Mouse (Mus musculus): Measurements from ENCODE around the gene Ilkap.

Gene Ilkap

GRCm38 (mm10) chr1:91398260-91399062 is at the start of gene Ilkap:
Gene Ilkap, minus strand, starts transcription at chr1:91398815.
- DNase-seq (ENCODE audit: low spot score): peak; percentile 82

GRCm38 (mm10) chr1:91446511-91446910 is 47.9 kb upstream of the Ilkap start:
- no peak for DNase-seq (ENCODE audit: low spot score)

GRCm38 (mm10) chr1:91446060-91446459 is 47.4 kb upstream of the Ilkap start:
- DNase-seq (ENCODE audit: low spot score): peak; percentile 68

GRCm38 (mm10) chr1:91444841-91445830 is 46.5 kb upstream of the Ilkap start:
- no peak for DNase-seq (ENCODE audit: low spot score)

- no peak for DNase-seq (ENCODE audit: low spot score)
These were observed 43.9 kb upstream of the Ilkap start for GRCm38 (mm10) chr1:91442350-91442990.

GRCm38 (mm10) chr1:91441855-91442254 is 43.2 kb upstream of the Ilkap start:
- no peak for DNase-seq (ENCODE audit: low spot score)

- no peak for DNase-seq (ENCODE audit: low spot score)
These were observed 41.2 kb upstream of the Ilkap start for GRCm38 (mm10) chr1:91439776-91440175.

- DNase-seq (ENCODE audit: low spot score): no peak
These were observed 39.0 kb upstream of the Ilkap start for GRCm38 (mm10) chr1:91437573-91437972.

GRCm38 (mm10) chr1:91437083-91437400 is 38.4 kb upstream of the Ilkap start:
- DNase-seq (ENCODE audit: low spot score): no peak

GRCm38 (mm10) chr1:91436380-91437082 is 37.9 kb upstream of the Ilkap start:
- peak; percentile 80 for DNase-seq (ENCODE audit: low spot score)

GRCm38 (mm10) chr1:91435606-91436130 is 37.1 kb upstream of the Ilkap start:
- no peak for DNase-seq (ENCODE audit: low spot score)

- no peak for DNase-seq (ENCODE audit: low spot score)
These were observed 36.3 kb upstream of the Ilkap start for GRCm38 (mm10) chr1:91434905-91435304.

- DNase-seq (ENCODE audit: low spot score): no peak
These were observed 32.1 kb upstream of the Ilkap start for GRCm38 (mm10) chr1:91430761-91431160.

GRCm38 (mm10) chr1:91429212-91429611 is 30.6 kb upstream of the Ilkap start:
- no peak for DNase-seq (ENCODE audit: low spot score)

GRCm38 (mm10) chr1:91428614-91429013 is 30.0 kb upstream of the Ilkap start:
- DNase-seq (ENCODE audit: low spot score): peak; percentile 39

GRCm38 (mm10) chr1:91426397-91426796 is 27.8 kb upstream of the Ilkap start:
- DNase-seq (ENCODE audit: low spot score): no peak

GRCm38 (mm10) chr1:91420601-91421065 is 22.0 kb upstream of the Ilkap start:
- no peak for DNase-seq (ENCODE audit: low spot score)

GRCm38 (mm10) chr1:91419862-91420600 is 21.4 kb upstream of the Ilkap start:
- DNase-seq (ENCODE audit: low spot score): no peak

GRCm38 (mm10) chr1:91417991-91418390 is 19.4 kb upstream of the Ilkap start:
- no peak for DNase-seq (ENCODE audit: low spot score)

- DNase-seq (ENCODE audit: low spot score): no peak
These were observed 16.7 kb upstream of the Ilkap start for GRCm38 (mm10) chr1:91415311-91415710.

- DNase-seq (ENCODE audit: low spot score): no peak
These were observed 16.3 kb upstream of the Ilkap start for GRCm38 (mm10) chr1:91414903-91415302.

Data from testis, postnatal 14 days (tissue).